Mouse (Mus musculus): ENCODE data around the gene Cep89. TPM values are rescaled to one million over a fixed set of nuclear protein-coding genes. Genes with fewer than 3 reads are reported as not detected.

Cep89 gene
- polyA plus RNA-seq, 1 experiment from 2014 or later: 32.2 TPM

- WGBS (ENCODE audit: insufficient replicate concordance): 65% methylated on average over 4 of the region's 4 CpGs
- H3K9ac ChIP-seq (ENCODE audit: low read depth, low read length): no peak overlapping the region
- no peaks in the 10 kb centered on the region for H3K27me3 ChIP-seq (ENCODE audit: control insufficient read depth, insufficient read depth, low read length)
- no peak for ATAC-seq (replicated peaks; ENCODE audit: insufficient number of reproducible peaks, low FRiP score, low TSS enrichment)
- H3K4me3 ChIP-seq (ENCODE audit: low read depth, low read length): no peak overlapping the region
- H3K4me1 ChIP-seq (ENCODE audit: control insufficient read depth, insufficient read depth, low read length): peaks cover 7% of the 10 kb centered on the region
- no peaks in the 10 kb centered on the region for H3K9me3 ChIP-seq (replicated peaks; ENCODE audit: control insufficient read depth, low read length)
- peaks cover 21% of the 10 kb centered on the region for H3K36me3 ChIP-seq (ENCODE audit: control insufficient read depth, insufficient read depth, low read length)
- H3K4me2 ChIP-seq: no peak overlapping the region
- H3K27ac ChIP-seq (ENCODE audit: low read depth, low read length): no peak overlapping the region
These were observed 4.3 kb downstream of the Cep89 start for GRCm38 (mm10) chr7:35401169-35401568.

DNA sequence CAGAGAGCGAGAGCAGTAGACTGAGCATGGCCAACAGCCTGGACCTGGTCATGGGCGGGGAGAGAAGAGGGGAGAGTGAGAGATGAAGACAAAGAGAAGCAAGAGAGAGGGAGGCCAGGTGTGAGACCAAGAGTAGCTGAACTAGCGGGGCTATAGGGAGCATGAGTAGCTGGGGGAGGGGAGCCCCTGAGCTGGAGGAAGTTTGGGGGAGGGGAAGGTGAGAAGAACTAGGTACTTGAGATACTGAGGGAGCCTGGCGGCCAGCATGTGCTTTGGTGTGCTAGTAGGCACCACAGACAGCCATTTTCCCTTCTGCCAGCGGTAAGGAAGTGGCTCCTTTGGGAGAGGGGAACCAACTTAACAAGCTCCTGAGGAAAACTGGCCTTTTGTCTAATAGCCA lies 18.4 kb downstream of the Cep89 start:
- no peak overlapping the region for H3K4me3 ChIP-seq (ENCODE audit: low read depth, low read length)
- WGBS (ENCODE audit: insufficient replicate concordance): 46% methylated on average over 5 of the region's 5 CpGs
- H3K27me3 ChIP-seq (ENCODE audit: control insufficient read depth, insufficient read depth, low read length): no peaks in the 10 kb centered on the region
- no peak overlapping the region for H3K9ac ChIP-seq (ENCODE audit: low read depth, low read length)
- ATAC-seq (replicated peaks; ENCODE audit: insufficient number of reproducible peaks, low FRiP score, low TSS enrichment): no peak
- H3K4me2 ChIP-seq: no peak overlapping the region
- H3K4me1 ChIP-seq (ENCODE audit: control insufficient read depth, insufficient read depth, low read length): peaks cover 10% of the 10 kb centered on the region; the same call in 1 of the 2 replicates
- peaks cover 26% of the 10 kb centered on the region for H3K36me3 ChIP-seq (ENCODE audit: control insufficient read depth, insufficient read depth, low read length)
- no peaks in the 10 kb centered on the region for H3K9me3 ChIP-seq (replicated peaks; ENCODE audit: control insufficient read depth, low read length)
- H3K27ac ChIP-seq (ENCODE audit: low read depth, low read length): no peak overlapping the region

- Histone ChIP-seq H3K4me2 (no peak overlapping the region), H3K4me1 (ENCODE audit: control insufficient read depth, insufficient read depth, low read length) (peaks cover 10% of the 10 kb centered on the region; the same call in 1 of the 2 replicates), H3K27ac (ENCODE audit: low read depth, low read length) (no peak overlapping the region), H3K27me3 (ENCODE audit: control insufficient read depth, insufficient read depth, low read length) (no peaks in the 10 kb centered on the region), H3K36me3 (ENCODE audit: control insufficient read depth, insufficient read depth, low read length) (peaks cover 27% of the 10 kb centered on the region), H3K9me3 (replicated peaks; ENCODE audit: control insufficient read depth, low read length) (no peaks in the 10 kb centered on the region), H3K4me3 (ENCODE audit: low read depth, low read length) (no peak overlapping the region), H3K9ac (ENCODE audit: low read depth, low read length) (no peak overlapping the region)
- WGBS (ENCODE audit: insufficient replicate concordance): 81% methylated on average over 9 of the region's 9 CpGs
- ATAC-seq (replicated peaks; ENCODE audit: insufficient number of reproducible peaks, low FRiP score, low TSS enrichment): no peak
These were observed 19.2 kb downstream of the Cep89 start for GRCm38 (mm10) chr7:35415801-35416653.

DNA sequence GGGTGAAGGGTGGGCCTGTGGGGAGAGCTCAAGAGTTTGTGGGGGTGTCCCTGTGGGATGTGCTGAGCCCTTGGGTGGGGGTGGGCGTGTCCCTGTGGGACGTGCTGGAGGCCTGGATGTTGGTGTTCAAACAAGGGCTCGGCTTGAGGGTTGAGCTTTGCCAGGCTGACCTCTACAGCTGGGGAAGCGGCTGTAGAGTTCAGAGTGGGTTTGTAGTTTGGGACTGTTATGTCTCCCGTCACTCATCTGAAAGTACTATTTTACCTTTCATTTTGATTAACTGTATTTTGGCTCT lies 19.8 kb downstream of the Cep89 start:
- no peak overlapping the region for H3K9ac ChIP-seq (ENCODE audit: low read depth, low read length)
- WGBS (ENCODE audit: insufficient replicate concordance): 84% methylated on average over 5 of the region's 5 CpGs
- no peaks in the 10 kb centered on the region for H3K27me3 ChIP-seq (ENCODE audit: control insufficient read depth, insufficient read depth, low read length)
- no peak overlapping the region for H3K4me2 ChIP-seq
- peaks cover 28% of the 10 kb centered on the region for H3K36me3 ChIP-seq (ENCODE audit: control insufficient read depth, insufficient read depth, low read length)
- no peak overlapping the region for H3K27ac ChIP-seq (ENCODE audit: low read depth, low read length)
- no peak overlapping the region for H3K4me3 ChIP-seq (ENCODE audit: low read depth, low read length)
- H3K9me3 ChIP-seq (replicated peaks; ENCODE audit: control insufficient read depth, low read length): no peaks in the 10 kb centered on the region
- peaks cover 10% of the 10 kb centered on the region; the same call in 1 of the 2 replicates for H3K4me1 ChIP-seq (ENCODE audit: control insufficient read depth, insufficient read depth, low read length)
- ATAC-seq (replicated peaks; ENCODE audit: insufficient number of reproducible peaks, low FRiP score, low TSS enrichment): no peak

DNA sequence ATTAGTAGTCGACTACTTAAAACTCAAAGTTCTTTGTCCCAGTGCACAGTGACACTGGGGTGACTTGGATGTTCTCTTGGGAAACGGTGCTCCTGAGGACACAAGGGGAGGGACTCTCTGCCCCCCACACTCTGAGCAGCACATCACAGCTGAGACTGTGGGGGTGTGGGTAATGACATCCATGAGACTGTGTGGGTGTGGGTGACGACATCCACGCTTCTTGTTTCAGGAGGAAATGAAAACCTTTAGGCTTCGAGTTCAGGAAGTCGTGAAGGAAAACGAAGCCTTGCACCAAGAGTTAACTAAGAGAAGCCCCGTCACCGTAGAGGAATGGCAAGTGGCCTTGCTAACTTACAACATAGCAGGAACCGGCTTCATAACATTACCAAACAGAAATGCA lies 26.2 kb downstream of the Cep89 start:
- Histone ChIP-seq H3K9ac (ENCODE audit: low read depth, low read length) (no peak overlapping the region), H3K4me3 (ENCODE audit: low read depth, low read length) (no peak overlapping the region), H3K36me3 (ENCODE audit: control insufficient read depth, insufficient read depth, low read length) (peaks cover 31% of the 10 kb centered on the region), H3K9me3 (replicated peaks; ENCODE audit: control insufficient read depth, low read length) (no peaks in the 10 kb centered on the region), H3K4me1 (ENCODE audit: control insufficient read depth, insufficient read depth, low read length) (no peaks in the 10 kb centered on the region), H3K4me2 (no peak overlapping the region), H3K27me3 (ENCODE audit: control insufficient read depth, insufficient read depth, low read length) (no peaks in the 10 kb centered on the region), H3K27ac (ENCODE audit: low read depth, low read length) (no peak overlapping the region)
- 85% methylated on average over 10 of the region's 10 CpGs for WGBS (ENCODE audit: insufficient replicate concordance)
- ATAC-seq (replicated peaks; ENCODE audit: insufficient number of reproducible peaks, low FRiP score, low TSS enrichment): no peak

DNA sequence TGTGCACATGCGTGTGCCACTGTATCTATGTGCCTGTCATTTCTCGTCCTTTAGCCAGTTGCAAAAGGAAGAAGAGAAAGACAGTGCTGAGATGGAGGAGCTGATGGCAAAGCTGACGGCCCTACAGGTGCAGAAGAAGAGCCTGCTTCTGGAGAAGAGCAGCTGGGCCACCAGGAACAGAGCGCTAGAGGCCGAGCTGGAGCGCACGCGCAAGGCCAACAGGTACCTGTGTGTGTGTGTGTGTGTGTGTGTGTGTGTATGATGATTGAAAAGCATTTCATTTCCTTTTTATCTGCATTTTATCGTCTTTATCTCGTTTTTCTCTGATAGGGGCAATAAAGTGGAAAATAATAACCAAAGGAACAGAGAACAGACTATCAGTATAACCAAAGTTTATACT lies 31.3 kb downstream of the Cep89 start:
- H3K27me3 ChIP-seq (ENCODE audit: control insufficient read depth, insufficient read depth, low read length): no peaks in the 10 kb centered on the region
- no peak overlapping the region for H3K9ac ChIP-seq (ENCODE audit: low read depth, low read length)
- no peaks in the 10 kb centered on the region for H3K4me1 ChIP-seq (ENCODE audit: control insufficient read depth, insufficient read depth, low read length)
- 90% methylated on average over 10 of the region's 10 CpGs for WGBS (ENCODE audit: insufficient replicate concordance)
- no peak for ATAC-seq (replicated peaks; ENCODE audit: insufficient number of reproducible peaks, low FRiP score, low TSS enrichment)
- H3K36me3 ChIP-seq (ENCODE audit: control insufficient read depth, insufficient read depth, low read length): peaks cover 21% of the 10 kb centered on the region
- no peak overlapping the region for H3K27ac ChIP-seq (ENCODE audit: low read depth, low read length)
- H3K9me3 ChIP-seq (replicated peaks; ENCODE audit: control insufficient read depth, low read length): no peaks in the 10 kb centered on the region
- H3K4me3 ChIP-seq (ENCODE audit: low read depth, low read length): no peak overlapping the region
- no peak overlapping the region for H3K4me2 ChIP-seq

GRCm38 (mm10) chr7:35435266-35435665 lies 38.4 kb downstream of the Cep89 start:
- 83% methylated on average over 9 of the region's 9 CpGs for WGBS (ENCODE audit: insufficient replicate concordance)
- H3K27ac ChIP-seq (ENCODE audit: low read depth, low read length): no peak overlapping the region

GRCm38 (mm10) chr7:35447501-35447900 lies 50.7 kb downstream of the Cep89 start:
- Histone ChIP-seq H3K4me3 (ENCODE audit: low read depth, low read length) (no peak overlapping the region), H3K36me3 (ENCODE audit: control insufficient read depth, insufficient read depth, low read length) (no peaks in the 10 kb centered on the region), H3K9me3 (replicated peaks; ENCODE audit: control insufficient read depth, low read length) (no peaks in the 10 kb centered on the region; the same call in 1 of the 2 replicates), H3K27me3 (ENCODE audit: control insufficient read depth, insufficient read depth, low read length) (no peaks in the 10 kb centered on the region), H3K4me1 (ENCODE audit: control insufficient read depth, insufficient read depth, low read length) (0 out of 2 replicates have a peak, but pooled peaks cover 4% of the 10 kb centered on the region), H3K27ac (ENCODE audit: low read depth, low read length) (no peak overlapping the region), H3K9ac (ENCODE audit: low read depth, low read length) (no peak overlapping the region), H3K4me2 (no peak overlapping the region)
- 47% methylated on average over 4 of the region's 4 CpGs for WGBS (ENCODE audit: insufficient replicate concordance)
- no peak for ATAC-seq (replicated peaks; ENCODE audit: insufficient number of reproducible peaks, low FRiP score, low TSS enrichment)

More at GRCm38 (mm10) chr7:35435266-35435665, 38.4 kb downstream of the Cep89 start:
- H3K4me2 ChIP-seq: no peak overlapping the region
- no peaks in the 10 kb centered on the region for H3K27me3 ChIP-seq (ENCODE audit: control insufficient read depth, insufficient read depth, low read length)
- H3K4me1 ChIP-seq (ENCODE audit: control insufficient read depth, insufficient read depth, low read length): no peaks in the 10 kb centered on the region
- no peak overlapping the region for H3K9ac ChIP-seq (ENCODE audit: low read depth, low read length)
- ATAC-seq (replicated peaks; ENCODE audit: insufficient number of reproducible peaks, low FRiP score, low TSS enrichment): no peak
- no peaks in the 10 kb centered on the region for H3K9me3 ChIP-seq (replicated peaks; ENCODE audit: control insufficient read depth, low read length)
- peaks cover 23% of the 10 kb centered on the region for H3K36me3 ChIP-seq (ENCODE audit: control insufficient read depth, insufficient read depth, low read length)
- no peak overlapping the region for H3K4me3 ChIP-seq (ENCODE audit: low read depth, low read length)
